Mouse (Mus musculus) hindbrain, postnatal 0 days (tissue): ENCODE results near the gene Pald1. TPM values are rescaled to one million over a fixed set of nuclear protein-coding genes. Genes with fewer than 3 reads are reported as not detected.

ENCODE experiments used
- ATAC-seq: fragments of 200-750 bp; cut with Nextera tagmentation; 2 replicates; pipeline ENCODE4 v1.8.0; 2017; ENCODE audit warnings: mild to moderate bottlenecking, moderate TSS enrichment, moderate library complexity
- DNase-seq: peaks from one replicate; pipeline ENCODE4 v3.0.0-alpha.2; 2015; ENCODE audit warnings: low spot score
- H3K27ac ChIP-seq: fragments of 300-500 bp; sonication (generic); 2 replicates; pipeline ENCODE4 v1.5.1; 2014; ENCODE audit warnings: mild to moderate bottlenecking
- H3K27me3 ChIP-seq: fragments of 300-500 bp; sonication (generic); 2 replicates; pipeline ENCODE4 v1.6.1; 2014; ENCODE audit warnings: low read length, mixed read lengths; ENCODE audit not compliant: insufficient read depth
- H3K36me3 ChIP-seq: fragments of 300-500 bp; sonication (generic); 2 replicates; pipeline ENCODE4 v1.6.1; 2014; ENCODE audit warnings: low read length, mixed read lengths; ENCODE audit not compliant: insufficient read depth
- H3K4me1 ChIP-seq: fragments of 300-500 bp; sonication (generic); 2 replicates; pipeline ENCODE4 v1.6.1; 2014; ENCODE audit warnings: antibody characterized with exemption, low read length, mixed read lengths; ENCODE audit not compliant: insufficient read depth
- H3K4me2 ChIP-seq: fragments of 300-500 bp; sonication (generic); 2 replicates; pipeline ENCODE4 v1.6.1; 2014; ENCODE audit warnings: low read depth, mild to moderate bottlenecking, low read length, moderate library complexity, mixed read lengths
- H3K4me3 ChIP-seq: fragments of 300-500 bp; sonication (generic); 2 replicates; pipeline ENCODE4 v1.5.1; 2014; ENCODE audit warnings: low read length
- H3K9ac ChIP-seq: fragments of 300-500 bp; sonication (generic); replicated peaks from 2 replicates; pipeline ENCODE4 v1.6.1; 2014; ENCODE audit warnings: mild to moderate bottlenecking, low read length, moderate library complexity, mixed read lengths
- H3K9me3 ChIP-seq: fragments of 300-500 bp; sonication (generic); 2 replicates; pipeline ENCODE4 v1.6.1; 2016; ENCODE audit warnings: low read length, mixed read lengths
- CTCF ChIP-seq: IDR thresholded peaks from 2 replicates; pipeline ENCODE4 v1.5.1; 2016; ENCODE audit warnings: antibody characterized with exemption, control low read depth, low read depth
- WGBS: fragments of 180-500 bp; shearing (Covaris S2); extraction: QIAGEN DNeasy Blood & Tissue Kit; methylation state at CpG from one replicate; pipeline ENCODE4 v1.1.7; 2014; 5-methylcytosine and 5-hydroxymethylcytosine counted together
- polyA plus RNA-seq: library from polyadenylated mRNA; unstranded; fragments of >200 nt; fragmentation: Nextera tagmentation; extraction: Ambion mirVana; gene quantifications from 2 replicates; pipeline ENCODE4 v1.2.1, GENCODE M21; 2015
- total RNA-seq: library from RNA; depleted of rRNA; stranded (reverse); fragments of >200 nt; gene quantifications from 2 replicates; pipeline ENCODE4 v1.2.3, GENCODE M21; 2014

Pald1 gene
- total and polyA plus RNA-seq, 2 experiments from 2014 or later: 21.7 to 34.3 TPM

- Histone ChIP-seq H3K4me2 (no peak overlapping the region), H3K27ac (no peak overlapping the region), H3K36me3 (no peaks in the 10 kb centered on the region), H3K27me3 (no peaks in the 10 kb centered on the region), H3K9me3 (no peaks in the 10 kb centered on the region), H3K9ac (no peak overlapping the region), H3K4me1 (no peaks in the 10 kb centered on the region), H3K4me3 (no peak overlapping the region)
- no peak for DNase-seq
- no peak for TF ChIP-seq CTCF
- 82% methylated on average over 2 of the region's 2 CpGs for WGBS
- no peak for ATAC-seq
Measured at GRCm38 (mm10) chr10:61290016-61290415, 93.3 kb downstream of the Pald1 start.

- DNase-seq (no peak), ATAC-seq (0 out of 2 replicates have a peak, but pooled peaks have one; percentile 7)
- 62% methylated on average over 7 of the region's 7 CpGs for WGBS
Measured at GRCm38 (mm10) chr10:61286246-61286645, 97.1 kb downstream of the Pald1 start.

GRCm38 (mm10) chr10:61285271-61285670 is 98.1 kb downstream of the Pald1 start:
- 46% methylated on average over 11 of the region's 11 CpGs for WGBS
- Histone ChIP-seq H3K9ac (no peak overlapping the region), H3K36me3 (no peaks in the 10 kb centered on the region), H3K9me3 (no peaks in the 10 kb centered on the region), H3K27me3 (no peaks in the 10 kb centered on the region), H3K4me1 (no peaks in the 10 kb centered on the region), H3K27ac (peak overlapping the region; percentile 6; the same call in 1 of the 2 replicates), H3K4me2 (no peak overlapping the region), H3K4me3 (no peak overlapping the region)
- DNase-seq (peak; percentile 79), ATAC-seq (peak; percentile 76; the same call in 1 of the 2 replicates)
- no peak for TF ChIP-seq CTCF

More at GRCm38 (mm10) chr10:61286246-61286645, 97.1 kb downstream of the Pald1 start:
- no peaks in the 10 kb centered on the region for H3K27me3 ChIP-seq
- no peak overlapping the region for H3K4me2 ChIP-seq
- no peaks in the 10 kb centered on the region for H3K36me3 ChIP-seq
- TF ChIP-seq CTCF: no peak
- H3K27ac ChIP-seq: no peak overlapping the region
- H3K9me3 ChIP-seq: no peaks in the 10 kb centered on the region
- no peaks in the 10 kb centered on the region for H3K4me1 ChIP-seq
- no peak overlapping the region for H3K9ac ChIP-seq
- H3K4me3 ChIP-seq: no peak overlapping the region

GRCm38 (mm10) chr10:61284309-61284708 is 99.0 kb downstream of the Pald1 start:
- Histone ChIP-seq H3K4me2 (no peak overlapping the region), H3K36me3 (no peaks in the 10 kb centered on the region)
- 73% methylated on average over 4 of the region's 4 CpGs for WGBS

GRCm38 (mm10) chr10:61281115-61281514 is 102.2 kb downstream of the Pald1 start:
- Histone ChIP-seq H3K27me3 (no peaks in the 10 kb centered on the region), H3K36me3 (no peaks in the 10 kb centered on the region), H3K9me3 (no peaks in the 10 kb centered on the region), H3K27ac (no peak overlapping the region), H3K4me1 (peaks cover 3% of the 10 kb centered on the region; the same call in 1 of the 2 replicates), H3K4me3 (no peak overlapping the region), H3K9ac (no peak overlapping the region), H3K4me2 (no peak overlapping the region)
- TF ChIP-seq CTCF: no peak
- WGBS: 78% methylated on average over 5 of the region's 5 CpGs
- no peak for DNase-seq
- ATAC-seq: no peak

More at GRCm38 (mm10) chr10:61284309-61284708, 99.0 kb downstream of the Pald1 start:
- H3K27me3 ChIP-seq: no peaks in the 10 kb centered on the region
- ATAC-seq (no peak), DNase-seq (no peak)
- no peaks in the 10 kb centered on the region for H3K4me1 ChIP-seq
- H3K9me3 ChIP-seq: no peaks in the 10 kb centered on the region
- no peak overlapping the region for H3K27ac ChIP-seq
- TF ChIP-seq CTCF: no peak
- H3K9ac ChIP-seq: no peak overlapping the region
- H3K4me3 ChIP-seq: no peak overlapping the region

- 0 out of 2 replicates have a peak overlapping the region, but pooled peaks have one; percentile 11 for H3K4me2 ChIP-seq
- peak; percentile 58 for DNase-seq
Measured at GRCm38 (mm10) chr10:61277918-61278674, 105.2 kb downstream of the Pald1 start.

GRCm38 (mm10) chr10:61277051-61277450 is 106.3 kb downstream of the Pald1 start:
- DNase-seq (no peak), ATAC-seq (no peak)
- Histone ChIP-seq H3K9ac (no peak overlapping the region), H3K4me3 (no peak overlapping the region), H3K4me1 (peaks cover 10% of the 10 kb centered on the region; the same call in 1 of the 2 replicates), H3K9me3 (no peaks in the 10 kb centered on the region), H3K27me3 (no peaks in the 10 kb centered on the region), H3K27ac (no peak overlapping the region), H3K36me3 (no peaks in the 10 kb centered on the region), H3K4me2 (no peak overlapping the region)
- no peak for TF ChIP-seq CTCF
- WGBS: 94% methylated on average over 6 of the region's 6 CpGs

More at GRCm38 (mm10) chr10:61277918-61278674, 105.2 kb downstream of the Pald1 start:
- WGBS: 36% methylated on average over 14 of the region's 14 CpGs
- Histone ChIP-seq H3K27ac (peak overlapping the region; percentile 16; the same call in 1 of the 2 replicates), H3K9me3 (no peaks in the 10 kb centered on the region), H3K4me3 (no peak overlapping the region), H3K27me3 (no peaks in the 10 kb centered on the region), H3K9ac (no peak overlapping the region), H3K36me3 (no peaks in the 10 kb centered on the region), H3K4me1 (peaks cover 10% of the 10 kb centered on the region; the same call in 1 of the 2 replicates)
- no peak for TF ChIP-seq CTCF
- peak; percentile 62 for ATAC-seq
